Mouse (Mus musculus) testis, postnatal 14 days (tissue): ENCODE measurements at regions not wholly inside any gene's neighbourhood (a gene's known extent, or its start where the extent isn't known, plus 50 kb on each side); places are given as distances from the start of the nearest gene placed in this dataset.
"Not testable (repeated sequence)": the region's sequence is repeated elsewhere in the genome, so short reads cannot be mapped to it uniquely, and the experiment has no call there.

Experiments used
- DNase-seq: peaks from one replicate; pipeline ENCODE4 v3.0.0; 2021; ENCODE audit warnings: low spot score

- peak; percentile 67 for DNase-seq
These were observed 69.2 kb downstream of the Gm33543 start for GRCm38 (mm10) chr10:95773425-95773980.

- no peak for DNase-seq
These were observed 69.8 kb downstream of the Gm33543 start for GRCm38 (mm10) chr10:95772811-95773424.

- no peak for DNase-seq
These were observed 73.8 kb downstream of the Gm33543 start for GRCm38 (mm10) chr10:95768974-95769373.

- peak; percentile 58 for DNase-seq
These were observed 75.1 kb downstream of the Gm33543 start for GRCm38 (mm10) chr10:95767526-95768161.

GRCm38 (mm10) chr10:95764129-95764528, 78.6 kb downstream of the Gm33543 start:
- DNase-seq: no peak

- no peak for DNase-seq
These were observed 80.1 kb downstream of the Gm33543 start for GRCm38 (mm10) chr10:95762632-95763031.

GRCm38 (mm10) chr10:95761969-95762368, 80.8 kb downstream of the Gm33543 start:
- no peak for DNase-seq

- DNase-seq: no peak
These were observed 82.4 kb downstream of the Gm33543 start for GRCm38 (mm10) chr10:95760121-95760870.

- no peak for DNase-seq
These were observed 84.5 kb downstream of the Gm33543 start for GRCm38 (mm10) chr10:95758181-95758580.

- DNase-seq: no peak
These were observed 82.2 kb upstream of the Anapc15-ps start for GRCm38 (mm10) chr10:95755429-95755828.

GRCm38 (mm10) chr10:95753396-95753905, 80.2 kb upstream of the Anapc15-ps start:
- no peak for DNase-seq

- DNase-seq: no peak
These were observed 75.1 kb upstream of the Anapc15-ps start for GRCm38 (mm10) chr10:95748360-95748759.

- no peak for DNase-seq
These were observed 74.7 kb upstream of the Anapc15-ps start for GRCm38 (mm10) chr10:95747939-95748338.

- no peak for DNase-seq
These were observed 72.8 kb upstream of the Anapc15-ps start for GRCm38 (mm10) chr10:95745834-95746620.

- DNase-seq: no peak
These were observed 72.0 kb upstream of the Anapc15-ps start for GRCm38 (mm10) chr10:95745254-95745653.

- DNase-seq: no peak
These were observed 70.4 kb upstream of the Anapc15-ps start for GRCm38 (mm10) chr10:95743627-95744026.

- DNase-seq: no peak
These were observed 66.2 kb upstream of the Anapc15-ps start for GRCm38 (mm10) chr10:95739421-95739820.

GRCm38 (mm10) chr10:95736743-95737142, 63.5 kb upstream of the Anapc15-ps start:
- DNase-seq: not testable (repeated sequence)

- no peak for DNase-seq
These were observed 57.8 kb upstream of the Anapc15-ps start for GRCm38 (mm10) chr10:95731001-95731400.

GRCm38 (mm10) chr10:95729890-95730289, 56.6 kb upstream of the Anapc15-ps start:
- DNase-seq: no peak

- DNase-seq: peak; percentile 21
These were observed 52.7 kb upstream of the Anapc15-ps start for GRCm38 (mm10) chr10:95725910-95726309.

GRCm38 (mm10) chr10:95725349-95725748, 52.1 kb upstream of the Anapc15-ps start:
- DNase-seq: no peak
